In genomic region chr5:102851761-102852160, GRCm38 (mm10) we compare ENCODE assay signal across 22 mouse cellular contexts.
A peak's percentile ranks its signal among the peaks of the same experiment; 100 is the strongest.
DNase-seq lines count a peak whose midpoint lies in the region; ATAC-seq and TF ChIP-seq lines count a peak whose summit lies in the region.
"Had no signal": no experiment of that assay in that cellular context is flagged by ENCODE, and none has a peak within 500 bp of the region (broad histone marks: within the 10 kb centered on the region; RNA-seq: fewer than 3 reads in every experiment).

No protein-coding gene starts in this region.

- no peak overlapping the region for H3K9ac ChIP-seq in lung, embryonic 14.5 days
- H3K9ac ChIP-seq in midbrain, embryonic 11.5 days (ENCODE audit: low read length), result no peak overlapping the region
- H3K9ac ChIP-seq: embryonic facial prominence, embryonic 12.5 days; embryonic facial prominence, embryonic 15.5 days; forebrain, postnatal 0 days; hindbrain, embryonic 12.5 days had no signal

- no peak overlapping the region for H3K4me2 ChIP-seq in lung, embryonic 14.5 days
- H3K4me2 ChIP-seq in midbrain, embryonic 11.5 days, result no peak overlapping the region
- H3K4me2 ChIP-seq: embryonic facial prominence, embryonic 12.5 days; embryonic facial prominence, embryonic 15.5 days; heart, embryonic 11.5 days; hindbrain, embryonic 12.5 days had no signal

- no peaks in the 10 kb centered on the region for H3K27me3 ChIP-seq in kidney, adult 2 months (replicated peaks; ENCODE audit: control insufficient read depth, insufficient read depth, low read length)
- no peaks in the 10 kb centered on the region for H3K27me3 ChIP-seq in lung, embryonic 14.5 days (ENCODE audit: insufficient read depth, low read length)
- no peaks in the 10 kb centered on the region for H3K27me3 ChIP-seq in midbrain, embryonic 11.5 days (ENCODE audit: control insufficient read depth, insufficient read depth, low read length)
- peaks cover 5% of the 10 kb centered on the region; the same call in 1 of the 2 replicates for H3K27me3 ChIP-seq in midbrain, embryonic 10.5 days (ENCODE audit: low read depth, poor library complexity, severe bottlenecking)
- H3K27me3 ChIP-seq: embryonic facial prominence, embryonic 12.5 days; embryonic facial prominence, embryonic 15.5 days; hindbrain, embryonic 12.5 days had no signal

- peaks cover 33% of the 10 kb centered on the region for H3K4me1 ChIP-seq in kidney, adult 2 months (ENCODE audit: control insufficient read depth, insufficient read depth, low read length)
- H3K4me1 ChIP-seq in lung, embryonic 14.5 days (ENCODE audit: insufficient read depth), result no peaks in the 10 kb centered on the region
- H3K4me1 ChIP-seq in midbrain, embryonic 11.5 days (ENCODE audit: control insufficient read depth, insufficient read depth, low read length), result no peaks in the 10 kb centered on the region
- peaks cover 20% of the 10 kb centered on the region for H3K4me1 ChIP-seq in midbrain, embryonic 10.5 days

- H3K27ac ChIP-seq in kidney, adult 2 months (ENCODE audit: insufficient read depth, low read depth, low read length), result peak overlapping the region; percentile 21
- no peak overlapping the region for H3K27ac ChIP-seq in lung, embryonic 14.5 days (ENCODE audit: low read depth)
- no peak overlapping the region for H3K27ac ChIP-seq in midbrain, embryonic 11.5 days (ENCODE audit: low read depth, low read length)
- H3K27ac ChIP-seq in midbrain, embryonic 10.5 days (replicated peaks), result no peak overlapping the region
- H3K27ac ChIP-seq: embryonic facial prominence, embryonic 12.5 days; embryonic facial prominence, embryonic 15.5 days; gastrocnemius, adult 2 months; hindbrain, embryonic 12.5 days had no signal

- DNase-seq in kidney, adult 2 months, result no peak
- DNase-seq in kidney, postnatal 4 days, result no peak
- peak; percentile 67 for DNase-seq in lung, embryonic 14.5 days
- no peak for DNase-seq in lung, postnatal 10 days
- peak; percentile 10 for DNase-seq in midbrain, embryonic 11.5 days (ENCODE audit: low spot score, missing footprints)
- no peak for DNase-seq in midbrain, embryonic 10.5 days (ENCODE audit: low spot score)
- DNase-seq: adrenal gland, adult 2 months; adrenal gland, postnatal 14 days; cerebellum, adult 11 months; cerebellum, adult 2 months; cerebellum, adult 9-11 months; cerebellum, postnatal 25 days; forebrain, postnatal 0 days; gastrocnemius, adult 2 months; gastrocnemius, postnatal 14 days; heart, adult 11 months had no signal

- no peak for TF ChIP-seq POLR2A in kidney, adult 2 months (IDR thresholded peaks at IDR 0.05; ENCODE audit: low read depth, low read length)

- peak; percentile 47 for ATAC-seq in lung, embryonic 14.5 days (ENCODE audit: insufficient read depth)
- ATAC-seq in midbrain, embryonic 11.5 days (ENCODE audit: low FRiP score), result no peak
- ATAC-seq: CD4-positive, CD25-positive, alpha-beta regulatory T cell, adult 4 months; forebrain, embryonic 14.5 days; forebrain, postnatal 0 days had no signal

- 48% methylated on average over 2 of the region's 2 CpGs for WGBS in kidney, adult 2 months
- WGBS in lung, embryonic 14.5 days, result 43% methylated on average over 2 of the region's 2 CpGs
- 88% methylated on average over 2 of the region's 2 CpGs for WGBS in midbrain, embryonic 11.5 days
- 85% methylated on average over 2 of the region's 2 CpGs for WGBS in midbrain, embryonic 10.5 days

- no peak overlapping the region for H3K4me3 ChIP-seq in kidney, adult 2 months (ENCODE audit: insufficient read depth, low read depth, low read length)
- H3K4me3 ChIP-seq in lung, embryonic 14.5 days (ENCODE audit: low read depth, low read length), result no peak overlapping the region
- no peak overlapping the region for H3K4me3 ChIP-seq in midbrain, embryonic 11.5 days (ENCODE audit: low read depth, low read length)
- no peak overlapping the region for H3K4me3 ChIP-seq in midbrain, embryonic 10.5 days
- H3K4me3 ChIP-seq: embryonic facial prominence, embryonic 12.5 days; embryonic facial prominence, embryonic 15.5 days; gastrocnemius, adult 2 months; hindbrain, embryonic 12.5 days had no signal

- no peak for TF ChIP-seq CTCF in kidney, adult 2 months (conservative IDR thresholded peaks at IDR 0.05; ENCODE audit: insufficient read depth, insufficient read length, low read depth, low read length)
- no peak for TF ChIP-seq CTCF in lung, embryonic 14.5 days (IDR thresholded peaks at IDR 0.05; ENCODE audit: low read depth)

- H3K9me3 ChIP-seq in lung, embryonic 14.5 days (ENCODE audit: low read depth, low read length), result no peaks in the 10 kb centered on the region
- H3K9me3 ChIP-seq in midbrain, embryonic 11.5 days (ENCODE audit: control insufficient read depth, low read length), result no peaks in the 10 kb centered on the region
- no peaks in the 10 kb centered on the region for H3K9me3 ChIP-seq in midbrain, embryonic 10.5 days (replicated peaks)
- H3K9me3 ChIP-seq: embryonic facial prominence, embryonic 12.5 days; embryonic facial prominence, embryonic 15.5 days; hindbrain, embryonic 12.5 days had no signal

- no peaks in the 10 kb centered on the region; the same call in 1 of the 2 replicates for H3K36me3 ChIP-seq in kidney, adult 2 months (ENCODE audit: control insufficient read depth, insufficient read depth, low read length)
- no peaks in the 10 kb centered on the region for H3K36me3 ChIP-seq in lung, embryonic 14.5 days (ENCODE audit: insufficient read depth)
- H3K36me3 ChIP-seq in midbrain, embryonic 11.5 days (ENCODE audit: control insufficient read depth, insufficient read depth, low read length), result no peaks in the 10 kb centered on the region
- H3K36me3 ChIP-seq in midbrain, embryonic 10.5 days, result no peaks in the 10 kb centered on the region
- H3K36me3 ChIP-seq: embryonic facial prominence, embryonic 12.5 days; embryonic facial prominence, embryonic 15.5 days; hindbrain, embryonic 12.5 days had no signal

Comparison
In these comparisons a context has a peak if more than half of its experiments do, and no peak if none do; other contexts are left out.
1. DNase-seq: peak in lung, embryonic 14.5 days (single experiment) and midbrain, embryonic 11.5 days (single experiment); none in kidney, adult 2 months (single experiment), kidney, postnatal 4 days (0 of 2), lung, postnatal 10 days (single experiment) and midbrain, embryonic 10.5 days (single experiment).